Mouse (Mus musculus): ENCODE data around the gene Pacrg. TPM values are rescaled to one million over a fixed set of nuclear protein-coding genes. Genes with fewer than 3 reads are reported as not detected.

The Pacrg gene
- total RNA-seq, 2 experiments from 2014 or later, result not detected

GRCm38 (mm10) chr17:10396863-10397262, 443.2 kb downstream of the Pacrg start:
- no peak for ATAC-seq (replicated peaks; ENCODE audit: low FRiP score, poor library complexity, severe bottlenecking)

GRCm38 (mm10) chr17:10394855-10395254, 445.3 kb downstream of the Pacrg start:
- ATAC-seq (replicated peaks; ENCODE audit: low FRiP score, poor library complexity, severe bottlenecking), result no peak

- no peak for ATAC-seq (replicated peaks; ENCODE audit: low FRiP score, poor library complexity, severe bottlenecking)
Measured at GRCm38 (mm10) chr17:10393766-10394165, 446.3 kb downstream of the Pacrg start.

- no peak for ATAC-seq (replicated peaks; ENCODE audit: low FRiP score, poor library complexity, severe bottlenecking)
Measured at GRCm38 (mm10) chr17:10392342-10393034, 447.6 kb downstream of the Pacrg start.

DNA sequence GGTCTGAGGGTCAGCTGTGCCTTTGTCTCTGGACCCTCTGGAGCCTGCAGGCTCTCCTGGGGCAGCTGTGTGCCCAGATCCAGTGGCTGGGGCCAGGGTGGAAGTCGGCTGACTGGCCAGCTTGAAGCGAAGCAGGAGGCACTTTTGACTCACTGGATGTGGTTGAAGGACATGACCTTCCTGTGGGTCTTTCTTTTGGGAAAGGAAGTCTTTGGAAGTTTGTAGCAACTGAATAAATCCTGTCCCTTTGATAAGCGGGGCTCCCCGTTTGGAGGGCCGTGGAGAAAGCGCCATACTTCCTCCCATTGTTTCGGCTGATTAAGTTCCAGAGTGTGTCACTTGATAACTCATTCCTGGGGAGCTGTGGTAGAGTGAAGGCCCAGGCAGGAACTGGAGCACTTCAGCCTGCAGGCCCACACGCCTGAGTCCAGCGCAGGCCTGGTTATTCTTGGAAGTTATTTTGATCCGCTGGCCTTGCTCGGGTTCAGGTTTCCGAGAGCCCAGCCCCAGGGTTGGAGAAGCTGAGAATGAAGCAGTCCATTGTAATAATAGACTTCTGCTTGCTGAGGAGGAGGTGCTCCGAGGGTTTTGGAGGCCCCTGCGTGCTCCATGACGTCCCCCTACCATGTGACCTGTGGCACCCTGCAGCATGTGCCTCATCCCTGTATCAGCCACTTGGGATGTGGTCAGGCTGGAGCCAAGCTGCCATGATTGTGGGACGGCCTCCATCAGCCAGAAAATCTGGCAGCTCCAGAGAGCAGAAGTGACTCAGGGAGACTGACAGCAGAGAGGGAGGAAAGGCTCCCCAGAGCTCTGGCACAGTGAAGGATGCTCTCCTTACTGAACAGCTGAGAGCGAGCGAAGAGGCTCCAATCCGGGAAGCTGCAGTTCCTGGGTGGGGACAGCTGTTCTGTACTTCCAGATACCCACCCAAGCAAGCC, 449.6 kb downstream of the Pacrg start:
- no peak for ATAC-seq (replicated peaks; ENCODE audit: low FRiP score, poor library complexity, severe bottlenecking)

GRCm38 (mm10) chr17:10389740-10390139, 450.4 kb downstream of the Pacrg start:
- ATAC-seq (replicated peaks; ENCODE audit: low FRiP score, poor library complexity, severe bottlenecking), result no peak

GRCm38 (mm10) chr17:10386548-10386947, 453.6 kb downstream of the Pacrg start:
- no peak for ATAC-seq (replicated peaks; ENCODE audit: low FRiP score, poor library complexity, severe bottlenecking)

DNA sequence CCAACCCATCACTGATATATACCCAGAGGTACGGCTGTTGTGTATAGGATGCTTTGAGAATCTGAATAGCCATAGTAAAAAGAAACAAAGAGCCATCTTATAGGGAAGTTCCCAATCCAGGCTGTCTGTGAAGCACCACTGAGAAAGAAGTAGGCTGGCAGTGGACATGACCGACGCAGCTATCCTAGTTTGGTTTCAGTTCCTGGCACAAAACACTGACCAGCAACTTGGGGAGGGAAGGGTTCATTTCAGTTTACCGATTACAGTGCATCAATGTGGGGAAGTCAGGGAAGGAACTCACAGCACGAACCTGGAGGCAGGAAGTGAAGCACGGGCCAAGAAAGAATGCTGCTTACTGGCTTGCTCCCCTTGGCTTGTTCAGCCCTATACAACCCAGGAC, 456.7 kb downstream of the Pacrg start:
- ATAC-seq (replicated peaks; ENCODE audit: low FRiP score, poor library complexity, severe bottlenecking), result no peak

DNA sequence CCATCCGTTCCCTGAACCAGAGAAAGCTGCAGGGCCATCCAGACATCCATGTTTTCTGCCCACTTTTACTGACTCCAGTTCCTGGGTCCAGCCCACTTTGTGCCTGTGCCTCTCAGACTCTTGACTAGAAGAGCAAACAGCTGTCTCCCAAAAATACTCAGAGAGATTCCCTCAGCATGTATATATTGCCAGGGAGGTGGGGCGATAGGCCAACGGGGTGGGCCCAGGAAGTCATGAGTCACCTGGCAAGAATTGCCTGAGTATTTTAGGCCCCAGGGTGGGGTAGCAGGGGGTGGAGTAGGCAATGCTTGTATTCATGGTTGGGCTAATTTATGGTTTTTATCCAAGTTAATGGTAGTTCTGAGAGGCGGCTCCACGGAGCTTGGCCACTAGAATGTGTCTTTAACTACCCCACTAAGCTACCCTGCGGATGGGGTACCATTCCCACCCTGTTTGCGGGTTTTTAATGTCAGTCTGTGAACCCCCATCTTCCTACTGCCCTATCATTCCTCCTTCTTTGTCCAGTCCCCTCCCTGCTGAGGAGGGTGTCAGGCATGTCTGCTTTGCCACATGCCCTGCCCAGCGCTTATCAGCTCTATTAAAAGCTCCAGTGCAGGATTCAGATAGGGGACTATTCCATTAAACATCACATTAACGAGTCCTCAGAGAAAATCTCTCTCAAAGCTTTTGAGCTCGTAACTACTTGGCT, 461.5 kb downstream of the Pacrg start:
- no peak for ATAC-seq (replicated peaks; ENCODE audit: low FRiP score, poor library complexity, severe bottlenecking)

GRCm38 (mm10) chr17:10377606-10378005, 462.5 kb downstream of the Pacrg start:
- no peak for ATAC-seq (replicated peaks; ENCODE audit: low FRiP score, poor library complexity, severe bottlenecking)

DNA sequence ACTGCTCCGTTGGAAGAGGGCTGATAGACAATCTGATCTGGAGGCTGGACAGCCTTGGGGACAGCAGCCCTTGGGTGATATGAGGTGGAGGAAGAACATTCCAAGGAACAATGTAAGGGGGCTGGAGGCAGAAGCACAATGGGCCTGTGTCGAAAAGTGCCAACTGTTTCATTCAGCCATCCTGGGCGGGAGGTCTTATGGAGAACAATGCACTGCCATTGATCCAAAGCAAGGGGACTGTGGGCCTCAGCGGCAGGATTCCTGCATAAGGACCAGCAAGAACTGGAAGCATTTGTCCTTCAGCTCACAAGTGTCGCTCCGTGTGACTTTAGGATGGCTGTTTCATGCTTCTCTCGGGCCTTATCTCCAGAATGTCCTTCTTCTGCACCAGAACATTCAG, 465.8 kb downstream of the Pacrg start:
- ATAC-seq (replicated peaks; ENCODE audit: low FRiP score, poor library complexity, severe bottlenecking), result no peak

DNA sequence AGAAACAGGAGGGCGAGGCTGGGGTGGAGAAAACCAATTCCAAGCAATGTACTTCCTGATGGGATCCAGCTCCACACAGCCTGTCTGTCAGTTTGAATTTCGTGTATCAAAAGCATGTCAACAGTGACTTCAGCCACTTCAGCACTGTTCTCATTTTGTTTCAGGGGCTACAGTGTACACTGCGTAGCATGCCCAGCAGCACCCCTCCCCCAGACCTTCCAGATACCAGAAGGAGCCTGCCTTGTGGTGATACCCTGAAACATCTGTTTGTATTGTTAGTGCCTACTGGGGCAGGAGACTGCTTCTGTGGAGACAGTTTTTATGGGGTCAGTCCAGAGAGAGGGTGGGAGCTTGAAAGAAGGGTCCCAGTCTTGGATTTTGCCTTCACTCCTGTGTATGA, 466.4 kb downstream of the Pacrg start:
- ATAC-seq (replicated peaks; ENCODE audit: low FRiP score, poor library complexity, severe bottlenecking), result no peak

- no peak for ATAC-seq (replicated peaks; ENCODE audit: low FRiP score, poor library complexity, severe bottlenecking)
Measured at GRCm38 (mm10) chr17:10372001-10372785, 467.9 kb downstream of the Pacrg start.

GRCm38 (mm10) chr17:10371472-10371871, 468.6 kb downstream of the Pacrg start:
- ATAC-seq (replicated peaks; ENCODE audit: low FRiP score, poor library complexity, severe bottlenecking), result no peak

GRCm38 (mm10) chr17:10370660-10371130, 469.4 kb downstream of the Pacrg start:
- ATAC-seq (replicated peaks; ENCODE audit: low FRiP score, poor library complexity, severe bottlenecking), result no peak

DNA sequence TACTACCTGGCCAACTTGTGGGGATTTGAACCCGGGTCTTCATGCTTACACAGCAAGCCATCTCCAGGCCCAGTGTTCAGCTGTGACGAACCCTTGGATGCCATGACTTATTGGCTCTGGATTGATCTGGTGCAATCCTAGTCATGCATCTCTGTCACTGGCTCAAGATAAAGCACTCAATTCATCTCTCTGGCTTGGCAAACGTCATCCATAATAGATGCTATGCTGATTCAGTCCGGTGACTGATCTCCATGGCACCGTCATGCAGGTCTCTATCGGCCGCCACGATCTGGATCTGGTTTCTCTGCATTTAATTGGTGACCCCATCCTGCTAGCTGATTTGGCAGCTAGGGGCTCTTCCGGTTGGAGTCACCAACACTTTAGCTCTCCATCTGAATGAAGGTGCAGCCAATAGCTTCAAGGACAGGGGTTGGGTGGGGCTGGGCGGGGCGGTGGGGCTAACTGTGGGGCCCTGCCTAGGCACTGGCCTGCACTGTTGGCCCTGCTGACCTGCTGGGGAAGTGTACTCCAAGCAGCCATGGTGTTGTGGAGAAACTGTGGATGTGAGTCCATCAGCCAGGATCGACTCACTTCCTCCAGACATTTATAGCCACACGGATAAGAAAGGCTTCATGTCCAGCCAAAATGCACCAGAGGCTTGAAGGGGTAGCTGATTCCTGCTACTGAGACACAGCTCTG, 470.0 kb downstream of the Pacrg start:
- ATAC-seq (replicated peaks; ENCODE audit: low FRiP score, poor library complexity, severe bottlenecking), result no peak

DNA sequence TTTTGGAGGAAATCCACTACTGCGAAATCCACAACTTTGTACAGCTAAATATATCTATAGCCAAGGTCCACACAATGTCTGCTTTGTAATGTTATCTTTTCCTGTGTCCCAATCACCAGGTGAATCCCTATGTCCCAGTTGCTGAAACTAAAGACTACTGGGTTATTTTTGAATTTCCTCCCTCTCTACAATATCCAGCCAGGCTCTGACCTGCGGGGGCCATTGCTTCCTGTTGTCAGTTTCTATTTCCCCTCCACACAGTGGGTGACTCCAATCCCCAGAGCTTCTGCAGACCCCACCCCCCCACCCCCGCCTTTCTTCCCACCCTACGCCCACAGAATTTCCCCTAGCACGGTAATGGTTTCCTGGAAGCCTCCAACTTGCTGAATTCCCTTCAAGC, 473.1 kb downstream of the Pacrg start:
- ATAC-seq (replicated peaks; ENCODE audit: low FRiP score, poor library complexity, severe bottlenecking), result no peak

- no peak for ATAC-seq (replicated peaks; ENCODE audit: low FRiP score, poor library complexity, severe bottlenecking)
Measured at GRCm38 (mm10) chr17:10366577-10366976, 473.5 kb downstream of the Pacrg start.

All from erythroblast, adult 5-6 weeks (primary cell).